Mouse (Mus musculus): ENCODE results near the gene Pafah1b2.

Gene Pafah1b2

GRCm38 (mm10) chr9:46026058-46026849, 13.8 kb upstream of the Pafah1b2 start:
- no peak for DNase-seq

- no peak for DNase-seq
Observed at GRCm38 (mm10) chr9:46023591-46023990, 11.1 kb upstream of the Pafah1b2 start.

- no peak for DNase-seq
Observed at GRCm38 (mm10) chr9:46019975-46020374, 7.5 kb upstream of the Pafah1b2 start.

GRCm38 (mm10) chr9:46018316-46018715, 5.8 kb upstream of the Pafah1b2 start:
- no peak for DNase-seq

GRCm38 (mm10) chr9:46016417-46016816, 3.9 kb upstream of the Pafah1b2 start:
- DNase-seq: no peak

- no peak for DNase-seq
Observed at GRCm38 (mm10) chr9:46015831-46016230, 3.3 kb upstream of the Pafah1b2 start.

GRCm38 (mm10) chr9:46015081-46015551, 2.6 kb upstream of the Pafah1b2 start:
- DNase-seq: no peak

- DNase-seq: peak; percentile 66 to 69
Observed at GRCm38 (mm10) chr9:46014251-46014681, 1.8 kb upstream of the Pafah1b2 start.

- DNase-seq: no peak
Observed at GRCm38 (mm10) chr9:46013616-46014015, 1.1 kb upstream of the Pafah1b2 start.

- peak in 1 of 2 experiments; percentile 27 for DNase-seq
Observed at GRCm38 (mm10) chr9:46013009-46013586, 608 bp upstream of the Pafah1b2 start.

- DNase-seq: no peak
Observed at GRCm38 (mm10) chr9:46011094-46011970, 1.2 kb downstream of the Pafah1b2 start.

- DNase-seq: peak in 1 of 2 experiments; percentile 19
Observed at GRCm38 (mm10) chr9:46009669-46009983, 2.9 kb downstream of the Pafah1b2 start.

GRCm38 (mm10) chr9:46008931-46009668, 3.4 kb downstream of the Pafah1b2 start:
- DNase-seq: no peak

- no peak for DNase-seq
Observed at GRCm38 (mm10) chr9:46006224-46006623, 6.3 kb downstream of the Pafah1b2 start.

- no peak for DNase-seq
Observed at GRCm38 (mm10) chr9:46004529-46004928, 8.0 kb downstream of the Pafah1b2 start.

- DNase-seq: peak; percentile 41 to 80
Observed at GRCm38 (mm10) chr9:46003729-46004128, 8.8 kb downstream of the Pafah1b2 start.

- DNase-seq: no peak
Observed at GRCm38 (mm10) chr9:45999009-45999408, 13.5 kb downstream of the Pafah1b2 start.

GRCm38 (mm10) chr9:45985229-45985567, 27.3 kb downstream of the Pafah1b2 start:
- DNase-seq: peak in 1 of 2 experiments; percentile 26

- DNase-seq: peak; percentile 76 to 87
Observed at GRCm38 (mm10) chr9:45984409-45985228, 27.9 kb downstream of the Pafah1b2 start.

GRCm38 (mm10) chr9:45983676-45984408, 28.6 kb downstream of the Pafah1b2 start:
- DNase-seq: peak in 1 of 2 experiments; percentile 11

GRCm38 (mm10) chr9:45981331-45981730, 31.2 kb downstream of the Pafah1b2 start:
- DNase-seq: no peak

Measured in spleen, adult 18-20 months (tissue).